Mouse (Mus musculus): ENCODE results near the gene Acss3.

Acss3 gene

DNA sequence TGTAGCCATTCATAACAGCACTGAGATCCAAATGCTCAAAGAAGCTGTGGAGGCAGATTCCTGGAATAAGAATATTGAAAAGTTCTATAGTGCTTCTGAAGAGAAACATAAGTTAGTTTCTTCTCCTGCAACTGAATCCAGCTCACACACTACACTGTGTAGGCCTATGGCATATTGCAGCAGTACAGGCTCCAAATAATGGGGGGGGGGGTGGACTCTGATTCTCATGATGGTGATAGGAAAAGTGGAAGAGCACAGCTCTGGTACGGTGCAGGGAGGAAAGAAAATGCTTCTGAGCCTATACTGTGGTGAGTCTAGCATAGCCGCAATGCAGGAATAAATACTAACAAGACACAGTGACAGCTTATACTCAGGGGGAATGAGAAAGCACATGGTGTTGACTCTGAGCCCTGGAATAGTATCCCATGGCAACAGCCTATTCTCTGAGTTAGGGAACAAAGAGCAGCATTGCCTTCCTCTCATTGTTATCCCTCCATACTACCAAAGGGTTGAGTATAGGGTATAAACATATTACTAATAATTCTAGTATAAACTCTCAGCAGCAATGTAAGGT is 125.3 kb downstream of the Acss3 start:
- DNase-seq = no peak

DNA sequence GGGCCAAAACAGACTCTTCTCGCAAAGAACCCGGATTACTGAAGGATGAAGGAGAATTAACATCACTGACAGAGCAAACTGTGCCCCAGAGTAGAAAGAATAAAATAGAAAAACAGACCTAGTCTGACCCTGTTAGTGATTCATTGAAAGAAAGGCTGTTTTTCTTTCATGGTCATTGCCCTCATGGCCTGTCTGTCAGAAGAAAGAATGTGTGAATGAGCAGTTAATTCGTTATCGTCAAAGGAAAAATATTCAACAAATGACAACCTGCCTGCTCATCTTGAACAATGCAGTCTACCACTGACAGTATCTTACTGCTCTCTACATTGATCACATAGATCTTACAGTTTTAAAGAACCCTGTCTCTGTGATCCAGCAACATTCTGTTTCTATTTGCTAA is 134.0 kb downstream of the Acss3 start:
- DNase-seq = no peak

DNA sequence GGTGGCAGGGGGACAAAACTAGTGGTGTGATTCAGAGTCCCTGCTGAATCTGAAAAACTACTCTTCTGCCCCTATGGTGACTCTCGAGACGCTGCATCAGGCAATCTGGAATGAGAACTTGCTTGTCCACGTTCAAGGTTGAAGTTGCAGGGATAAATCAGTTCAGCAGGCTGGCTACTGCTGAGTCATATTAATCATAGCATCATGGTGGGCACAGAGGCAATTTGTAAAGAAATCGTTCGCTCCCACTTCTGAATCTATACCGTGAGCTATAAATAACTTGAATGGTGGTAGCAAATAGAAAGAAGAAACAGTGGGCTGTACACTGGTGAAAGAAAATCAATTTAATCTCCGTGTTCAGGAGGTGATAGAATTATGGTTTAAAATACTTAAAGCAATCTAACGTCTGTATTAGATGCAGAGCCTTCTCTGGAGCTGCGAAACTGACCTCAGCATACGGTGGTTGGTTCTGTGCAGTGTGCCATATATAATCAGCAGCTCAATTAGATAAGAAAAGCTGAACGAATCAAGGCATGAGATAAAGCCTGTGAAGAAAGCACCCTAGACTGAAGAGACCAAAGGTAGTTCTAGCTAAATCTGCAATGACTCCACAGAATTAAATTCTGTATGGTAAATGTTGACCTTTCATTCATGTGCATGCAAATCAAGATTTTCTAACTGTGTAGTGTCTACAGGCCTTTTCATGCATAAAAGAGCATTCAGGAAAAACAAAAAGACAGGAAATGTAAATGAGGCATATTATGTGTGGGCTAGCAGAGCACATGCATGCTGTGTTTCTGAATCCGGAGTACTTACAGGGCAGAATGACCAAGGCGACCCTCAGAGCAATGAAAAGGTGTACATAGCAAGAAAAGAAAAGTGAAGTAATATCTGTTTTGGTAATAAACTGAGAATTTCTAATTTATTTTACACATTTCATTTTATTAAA is 148.0 kb downstream of the Acss3 start:
- DNase-seq = no peak

DNA sequence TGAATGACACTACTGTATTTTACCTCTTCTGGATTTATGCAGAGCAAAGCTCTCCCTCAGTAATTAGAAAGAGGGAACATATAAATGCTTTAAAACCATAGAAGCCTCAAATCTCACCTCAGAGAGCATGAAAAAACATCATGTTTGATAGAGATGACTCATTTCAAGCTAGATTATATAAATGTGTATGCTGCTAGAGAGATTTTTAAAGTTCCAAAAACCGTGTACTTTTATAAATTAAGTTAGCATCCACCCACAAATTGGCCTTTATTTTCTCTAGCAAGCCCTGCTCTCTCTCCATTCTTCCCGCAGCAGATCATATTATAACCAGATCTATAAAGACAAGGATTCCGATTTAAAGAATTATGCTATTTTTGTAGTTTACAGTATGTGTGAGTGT is 164.4 kb downstream of the Acss3 start:
- DNase-seq = no peak

DNA sequence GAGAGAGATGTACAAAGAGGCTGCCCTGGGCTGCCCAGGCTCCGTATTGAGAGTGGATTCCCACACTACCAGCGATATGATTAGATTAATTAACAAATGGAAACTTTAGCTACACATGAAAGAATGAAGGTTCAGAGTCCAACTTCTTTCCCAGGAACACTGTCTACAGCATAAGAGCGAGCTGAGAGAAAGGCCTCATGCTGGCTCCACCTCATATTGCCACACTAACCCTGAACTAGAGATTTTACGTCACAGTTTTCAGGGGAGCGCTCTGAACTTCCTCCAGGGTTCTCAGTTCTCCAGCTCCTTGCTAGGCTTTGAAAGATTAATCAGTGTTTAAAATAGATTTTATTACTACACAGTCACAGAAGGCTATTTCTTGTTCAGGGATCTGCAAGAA is 182.1 kb downstream of the Acss3 start:
- no peak for DNase-seq

DNA sequence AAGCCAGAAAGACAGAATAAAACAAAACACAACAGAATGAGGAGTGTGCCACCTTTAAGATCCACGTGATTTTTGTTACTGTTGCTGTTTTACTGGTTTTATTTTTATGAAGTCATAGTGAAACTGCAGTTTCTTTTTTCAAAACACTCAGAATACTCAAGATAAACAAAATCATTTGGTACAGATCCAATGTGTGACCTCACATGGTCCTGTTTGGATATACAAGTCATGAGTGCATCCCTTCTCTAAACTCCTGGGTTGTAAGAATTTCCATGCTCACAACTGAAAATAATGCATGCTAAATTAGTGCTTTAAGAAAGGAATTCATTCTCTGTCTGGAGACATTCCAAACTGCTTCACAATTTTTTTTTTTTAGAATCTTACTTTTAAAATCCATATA is 184.0 kb downstream of the Acss3 start:
- DNase-seq = no peak

DNA sequence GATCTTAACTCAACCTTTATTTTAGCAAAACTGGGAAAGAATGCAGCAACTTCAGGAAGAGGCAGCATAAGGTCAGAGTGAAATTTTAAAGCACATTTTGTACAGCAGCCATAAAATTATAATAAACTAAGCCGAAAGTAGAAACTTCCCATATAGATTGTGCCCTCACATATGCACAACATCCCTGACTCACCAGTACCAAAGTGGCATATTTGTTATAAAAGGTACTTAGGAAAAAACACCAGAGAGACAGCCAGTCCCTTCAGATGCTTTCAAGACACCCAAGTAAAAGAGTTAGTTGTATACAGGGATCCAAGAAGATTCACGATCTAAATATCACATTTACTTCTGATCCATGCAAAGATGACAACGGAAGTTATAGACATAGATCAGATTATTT is 184.6 kb downstream of the Acss3 start:
- no peak for DNase-seq

DNA sequence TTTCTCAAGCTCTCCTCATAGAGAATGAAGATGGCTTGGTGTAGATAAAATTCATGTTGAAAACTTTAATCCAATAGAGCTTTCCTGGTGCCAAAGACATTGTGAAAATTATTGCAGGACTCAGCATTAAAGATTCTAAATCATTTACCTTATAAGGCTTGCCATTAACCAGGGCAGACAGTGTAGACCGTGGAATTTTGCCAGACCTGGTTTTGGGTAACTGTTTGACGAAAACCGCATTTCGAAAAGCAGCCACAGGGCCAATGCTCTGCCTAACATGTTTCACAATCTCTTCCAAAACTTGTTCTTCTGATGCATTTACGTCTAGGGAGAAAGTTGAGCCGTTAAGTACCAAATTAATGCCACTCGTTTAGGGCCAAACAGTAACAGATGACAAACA is 186.5 kb downstream of the Acss3 start:
- DNase-seq = no peak

DNA sequence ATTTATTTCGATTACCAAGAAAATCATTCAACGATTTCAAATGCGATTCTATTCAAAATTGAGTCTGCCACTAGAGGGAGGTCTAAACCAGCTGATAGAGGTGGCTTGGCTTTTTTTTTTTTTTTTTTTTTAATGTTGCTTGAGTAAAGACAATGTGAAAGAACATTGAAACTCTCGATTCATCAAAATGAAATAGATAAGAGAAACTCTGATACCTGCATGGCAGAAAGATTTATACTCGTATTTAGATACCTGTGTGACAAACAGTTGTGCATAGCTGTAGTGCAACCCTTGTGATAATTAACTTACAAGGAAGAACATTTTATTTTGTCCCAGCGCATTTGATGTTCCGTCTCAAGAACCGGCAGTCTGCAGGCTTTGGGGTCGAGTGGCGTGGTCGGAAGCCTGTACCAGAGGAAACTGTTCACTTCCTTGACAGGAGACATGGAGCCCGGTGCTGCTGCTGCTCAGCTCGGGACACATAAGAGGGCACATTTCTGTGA is 190.8 kb downstream of the Acss3 start:
- DNase-seq = no peak

DNA sequence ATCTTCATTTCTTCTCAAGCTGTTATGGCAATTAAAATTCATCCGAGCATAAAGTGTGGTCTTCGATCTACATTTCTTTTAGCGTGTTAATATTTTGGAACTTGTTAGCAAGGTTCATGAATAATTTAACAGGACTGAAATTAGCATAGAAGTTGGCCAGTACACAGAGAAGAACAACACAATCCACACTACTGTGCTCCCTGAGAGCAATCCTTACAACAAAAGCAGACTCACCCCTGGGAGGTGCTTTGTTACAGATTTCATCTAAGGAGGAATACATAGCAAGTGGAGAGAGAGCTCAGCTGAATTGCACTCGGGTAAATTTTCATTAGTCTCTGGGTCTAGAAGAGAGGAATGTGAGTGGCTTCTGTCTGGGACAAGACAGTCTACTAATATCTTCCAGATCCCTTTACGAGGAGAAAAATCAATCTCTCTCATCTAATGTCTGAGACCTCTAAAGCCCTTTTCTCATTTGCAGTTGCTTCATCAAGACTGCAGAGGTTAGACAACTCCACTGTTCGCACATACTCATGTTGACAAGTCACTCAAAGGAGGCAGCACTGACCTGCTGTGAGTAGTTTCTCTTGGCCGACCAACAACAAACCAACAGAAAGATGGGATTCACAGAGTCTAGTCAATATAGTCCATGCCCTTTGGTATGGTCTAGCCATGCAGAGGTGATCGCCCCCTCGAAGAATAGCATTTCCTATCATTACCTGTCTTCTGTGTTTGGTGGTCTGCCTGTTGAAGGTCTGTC is 194.7 kb downstream of the Acss3 start:
- no peak for DNase-seq

DNA sequence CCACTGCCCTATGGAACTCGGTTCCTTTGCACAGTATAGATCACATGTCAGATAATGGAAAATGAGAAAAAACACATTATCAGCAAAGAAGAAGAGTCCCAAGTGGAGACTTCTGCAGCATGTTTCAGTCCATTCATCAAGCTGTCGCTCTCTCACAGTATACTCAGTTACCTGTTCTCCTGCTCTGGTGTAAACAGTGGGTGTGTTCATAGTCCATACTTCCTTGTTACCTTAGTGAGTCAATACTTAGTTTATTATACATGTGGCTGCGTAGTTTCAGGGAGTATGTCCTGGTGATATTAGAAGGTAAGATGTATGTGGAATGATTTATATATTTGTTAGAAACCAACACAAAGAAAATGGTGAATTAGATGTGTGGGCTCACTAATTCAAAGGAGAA is 198.7 kb downstream of the Acss3 start:
- no peak for DNase-seq

DNA sequence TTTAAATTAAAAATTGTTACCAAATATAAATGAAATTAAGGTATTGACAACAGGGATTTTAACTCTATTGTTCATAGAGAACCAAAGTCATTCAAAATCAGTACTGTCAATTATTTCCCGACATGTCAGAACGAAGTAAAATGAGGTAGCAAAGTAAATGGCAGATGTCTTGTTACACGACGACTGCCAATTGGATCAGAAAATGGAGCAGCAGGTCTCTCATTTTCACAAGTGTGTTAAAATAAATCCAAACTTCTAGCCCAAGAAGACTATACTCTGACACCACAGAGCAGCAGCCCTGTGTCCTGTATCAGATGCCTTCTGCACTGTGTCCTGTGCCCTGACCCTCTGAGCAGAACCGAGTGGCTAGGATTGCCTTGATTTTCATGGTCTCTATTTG is 199.1 kb downstream of the Acss3 start:
- no peak for DNase-seq

DNA sequence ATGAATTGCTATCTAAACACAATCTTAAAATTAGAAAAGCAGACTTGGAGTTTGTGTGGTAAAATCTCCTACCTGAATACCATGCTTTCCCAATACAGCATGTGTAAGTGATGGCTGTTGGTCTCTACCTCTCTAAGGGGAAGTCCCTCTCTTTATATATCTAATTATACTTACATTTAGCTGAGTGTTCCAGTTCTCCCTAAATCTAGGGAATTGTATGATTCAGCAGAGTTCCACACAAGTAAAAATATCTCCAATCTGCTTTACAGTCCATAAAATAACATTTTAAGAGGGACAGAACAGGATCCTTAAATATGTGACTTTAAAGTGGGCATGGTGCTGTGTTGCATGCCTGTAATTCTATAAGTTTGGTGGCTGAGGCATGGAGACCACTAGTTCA is 208.6 kb downstream of the Acss3 start:
- DNase-seq = no peak

DNA sequence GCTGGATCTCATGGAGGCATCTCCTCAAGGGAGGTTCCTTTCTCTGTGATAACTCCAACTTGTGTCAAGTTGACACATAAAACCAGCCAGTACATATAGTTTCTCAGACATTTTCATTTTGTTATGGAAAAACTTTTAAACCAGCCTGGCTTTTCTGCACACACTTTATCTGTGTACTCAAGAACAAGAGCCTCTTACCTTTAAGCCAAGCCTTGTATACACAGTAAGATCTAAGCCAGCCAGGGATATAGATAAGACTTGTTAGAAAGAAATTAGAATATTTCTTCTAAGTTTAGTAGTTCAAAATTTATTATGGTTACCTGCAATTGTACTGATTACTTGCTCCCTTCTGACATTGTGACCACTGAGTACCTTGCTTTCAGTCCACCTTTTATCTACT is 209.2 kb downstream of the Acss3 start:
- no peak for DNase-seq

DNA sequence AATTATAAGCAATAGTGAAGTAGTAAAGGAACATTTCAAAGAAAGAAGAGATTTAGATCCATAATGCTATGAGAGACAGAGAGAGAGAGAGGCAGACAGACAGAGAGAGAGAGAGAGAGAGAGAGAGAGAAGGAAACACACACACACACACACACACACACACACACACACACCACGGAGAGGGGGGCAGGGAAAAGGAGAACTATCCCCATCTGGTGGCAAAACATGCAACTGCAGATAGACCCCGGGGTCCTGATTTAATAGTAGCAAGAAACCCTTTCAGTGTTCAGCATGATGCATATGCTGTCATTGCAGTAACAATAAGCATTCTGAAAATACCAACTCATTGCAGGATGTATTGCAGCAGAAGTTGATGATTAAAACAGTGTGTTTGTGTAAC is 210.4 kb downstream of the Acss3 start:
- no peak for DNase-seq

DNA sequence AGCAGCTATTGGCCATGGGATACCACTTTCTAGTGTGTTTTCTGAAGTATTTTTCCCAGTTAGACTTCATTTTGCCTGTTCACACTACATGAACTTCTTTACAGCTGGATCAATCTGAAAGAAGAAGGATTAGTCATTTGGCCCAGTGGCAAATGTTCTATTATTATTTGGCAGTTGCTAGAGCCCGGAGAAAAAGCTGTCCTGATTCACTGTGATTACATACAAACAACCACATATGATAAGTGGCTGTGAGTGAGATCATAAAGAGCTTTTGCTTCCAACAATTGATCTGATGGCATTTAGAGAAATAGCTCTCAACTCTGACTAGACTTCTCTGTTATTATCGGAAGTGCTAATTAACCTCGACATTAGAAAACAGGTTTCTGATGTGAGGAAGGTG is 213.4 kb downstream of the Acss3 start:
- DNase-seq = no peak

DNA sequence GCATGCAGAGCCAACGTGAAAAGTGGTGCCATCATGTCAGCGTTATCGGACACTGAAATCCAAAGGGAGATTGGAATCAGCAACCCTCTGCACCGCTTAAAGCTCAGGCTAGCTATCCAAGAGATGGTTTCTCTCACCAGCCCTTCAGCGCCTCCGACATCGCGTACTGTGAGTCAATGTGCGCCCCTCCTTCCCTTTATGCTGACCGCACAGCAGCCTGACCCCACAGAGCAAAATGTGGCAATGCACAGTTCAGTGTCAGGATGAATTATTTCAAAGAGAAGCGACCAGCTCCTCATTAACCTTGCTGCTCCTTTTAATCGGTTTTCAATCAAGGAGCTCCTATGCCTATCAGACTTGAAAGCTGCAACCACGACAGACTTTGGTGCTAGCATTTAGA is 227.1 kb downstream of the Acss3 start:
- no peak for DNase-seq
